Mouse (Mus musculus): ENCODE results near the gene C2cd6. TPM values are rescaled to one million over a fixed set of nuclear protein-coding genes. Genes with fewer than 3 reads are reported as not detected.

Gene C2cd6
- not detected in 2 replicates for polyA plus RNA-seq (2012; rRNA removed; ENCODE audit: low replicate concordance)

GRCm38 (mm10) chr1:59094705-59095104 lies at the start of gene C2cd6:
C2cd6 (minus strand) TSS chr1:59094900.

GRCm38 (mm10) chr1:59119720-59120457 lies 25.2 kb upstream of the C2cd6 start, which contains the start of gene Tmem237:
Tmem237 (minus strand) TSS chr1:59120408.

Other genes with a start within 250 kb of the C2cd6 start
- gene Trak2, start 121.5 kb downstream of the C2cd6 start, polyA plus RNA-seq (2012; rRNA removed; ENCODE audit: low replicate concordance): 25.9 and 30.5 TPM in 2 replicates
- gene Stradb, start 121.4 kb downstream of the C2cd6 start, polyA plus RNA-seq (2012; rRNA removed; ENCODE audit: low replicate concordance): 14.9 and 24.8 TPM in 2 replicates
- 7.5 and 12.3 TPM in 2 replicates for gene Tmem237, start 25.5 kb upstream of the C2cd6 start, polyA plus RNA-seq (2012; rRNA removed; ENCODE audit: low replicate concordance)
- gene Mpp4, start 68.5 kb upstream of the C2cd6 start, polyA plus RNA-seq (2012; rRNA removed; ENCODE audit: low replicate concordance): 0.89 and 2.0 TPM in 2 replicates
- gene Als2, start 142.3 kb upstream of the C2cd6 start, polyA plus RNA-seq (2012; rRNA removed; ENCODE audit: low replicate concordance): 7.7 and 7.9 TPM in 2 replicates
- gene Cdk15, start 162.0 kb upstream of the C2cd6 start, polyA plus RNA-seq (2012; rRNA removed; ENCODE audit: low replicate concordance): 0.39 and 1.2 TPM in 2 replicates